Mouse (Mus musculus): ENCODE measurements at regions not wholly inside any gene's neighbourhood (a gene's known extent, or its start where the extent isn't known, plus 50 kb on each side); places are given as distances from the start of the nearest gene placed in this dataset.

GRCm38 (mm10) chr3:66466321-66466720 lies 169.7 kb upstream of the Veph1 start:
- ChIA-PET CTCF (no interaction called here), POLR2A (no interaction called here)

- ChIA-PET POLR2A (no interaction called here), CTCF (no interaction called here)
Measured at GRCm38 (mm10) chr3:66465371-66465770, 168.7 kb upstream of the Veph1 start.

DNA sequence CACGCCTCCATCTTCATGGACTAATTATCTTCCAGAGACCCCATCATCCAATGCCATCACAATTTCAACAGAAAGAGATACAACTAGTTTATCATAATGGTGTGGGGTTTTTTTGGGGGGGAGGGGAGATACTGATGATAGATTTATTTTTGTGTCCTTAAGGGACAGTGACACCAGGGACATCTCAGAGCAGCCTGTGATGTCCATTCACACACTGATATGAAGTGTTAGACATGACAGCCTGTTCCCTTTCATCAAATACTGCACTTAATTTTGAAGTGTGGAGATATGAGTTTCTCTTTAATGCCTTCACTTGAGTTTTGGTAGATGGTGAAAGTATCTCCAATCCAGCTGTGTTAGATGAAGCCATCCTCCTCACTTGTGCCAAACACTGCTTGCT lies 165.7 kb upstream of the Veph1 start:
- ChIA-PET POLR2A (no interaction called here), CTCF (no interaction called here)

GRCm38 (mm10) chr3:66446274-66447159 lies 149.9 kb upstream of the Veph1 start:
- CTCF ChIA-PET: interaction anchor here in 2 of 4 experiments (0.5 to 1.1 kb wide), 3 partner anchors 35 to 48 kb away, joined by 3 to 10 read pairs (median 3); no protein-coding TSS in a partner anchor
- POLR2A ChIA-PET: interaction anchor here in 2 of 4 experiments (0.6 to 1.0 kb wide), 3 partner anchors 11 to 440 kb away, joined by 5 read pairs; no protein-coding TSS in a partner anchor

DNA sequence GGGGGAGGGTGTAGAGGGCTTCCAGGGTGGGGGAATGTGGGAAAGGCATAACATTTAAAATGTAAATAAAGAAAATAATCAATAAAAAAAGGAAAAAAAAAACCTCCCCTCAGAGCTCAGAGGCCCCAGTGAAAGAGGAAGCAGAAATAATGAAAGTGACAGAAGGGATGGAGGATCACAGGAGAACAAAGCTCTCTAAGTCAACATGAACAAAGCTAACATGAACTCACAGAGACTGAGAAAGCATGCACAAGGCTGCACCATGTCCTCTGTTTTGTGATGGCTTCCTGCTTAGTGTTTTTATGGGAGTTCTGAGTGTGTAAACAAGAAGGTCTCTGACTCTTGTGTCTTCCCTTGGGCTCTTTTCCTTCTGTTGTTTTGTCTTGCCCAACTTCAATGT lies 136.6 kb upstream of the Veph1 start:
- CTCF ChIA-PET: no interaction called here
- POLR2A ChIA-PET: no interaction called here

DNA sequence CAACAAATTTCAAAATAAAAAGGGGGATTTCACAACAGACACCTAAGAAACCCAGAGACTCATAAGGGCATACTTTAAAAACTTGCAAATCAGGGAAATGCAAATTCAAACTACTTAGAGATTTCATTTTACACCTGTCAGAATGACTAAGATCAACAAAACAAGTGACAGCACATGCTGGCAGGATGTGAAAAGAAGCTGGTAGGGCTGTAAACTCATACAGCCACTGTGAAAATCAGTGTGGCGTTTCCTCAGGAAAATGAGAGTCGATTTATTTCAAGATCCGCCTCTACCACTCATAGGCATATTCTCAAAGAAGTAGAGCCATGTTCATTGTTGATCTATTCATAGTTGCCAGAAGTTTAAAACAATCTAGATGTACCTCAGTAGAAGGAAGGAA lies 133.6 kb upstream of the Veph1 start:
- ChIA-PET CTCF (interaction anchor here in 1 of 4 experiments (0.5 kb wide), 1 partner anchor 20 kb away, joined by 3 read pairs; no protein-coding TSS in a partner anchor), POLR2A (no interaction called here)

DNA sequence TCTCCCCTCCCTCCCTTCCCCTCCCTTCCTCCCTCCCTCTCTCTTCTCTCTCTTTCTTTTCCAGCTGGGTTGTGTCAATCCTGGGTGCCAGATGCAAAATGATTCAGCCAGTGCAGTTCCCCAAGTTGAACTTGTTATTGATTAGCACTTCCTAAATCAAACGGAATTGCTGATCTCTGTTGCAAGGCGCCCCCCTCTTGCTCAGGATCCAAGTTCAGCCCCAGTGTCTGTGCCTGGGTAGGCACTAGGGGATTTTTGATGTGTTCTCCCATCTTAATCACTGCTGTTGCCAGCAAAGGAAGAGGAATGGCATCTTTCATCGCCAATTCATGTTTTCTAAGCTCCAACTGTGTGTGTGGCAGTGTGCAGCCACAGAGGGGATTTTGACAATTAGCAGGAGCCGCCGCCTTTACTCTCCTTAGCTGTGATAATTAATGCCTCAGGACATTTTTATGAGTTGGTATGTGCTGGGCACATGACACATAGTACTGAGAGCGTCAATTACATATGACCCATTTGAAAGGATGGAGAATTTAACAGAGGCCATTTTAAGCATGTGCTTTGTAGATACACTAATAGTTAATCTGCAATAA lies 125.9 kb upstream of the Veph1 start:
- ChIA-PET POLR2A (no interaction called here), CTCF (no interaction called here)

DNA sequence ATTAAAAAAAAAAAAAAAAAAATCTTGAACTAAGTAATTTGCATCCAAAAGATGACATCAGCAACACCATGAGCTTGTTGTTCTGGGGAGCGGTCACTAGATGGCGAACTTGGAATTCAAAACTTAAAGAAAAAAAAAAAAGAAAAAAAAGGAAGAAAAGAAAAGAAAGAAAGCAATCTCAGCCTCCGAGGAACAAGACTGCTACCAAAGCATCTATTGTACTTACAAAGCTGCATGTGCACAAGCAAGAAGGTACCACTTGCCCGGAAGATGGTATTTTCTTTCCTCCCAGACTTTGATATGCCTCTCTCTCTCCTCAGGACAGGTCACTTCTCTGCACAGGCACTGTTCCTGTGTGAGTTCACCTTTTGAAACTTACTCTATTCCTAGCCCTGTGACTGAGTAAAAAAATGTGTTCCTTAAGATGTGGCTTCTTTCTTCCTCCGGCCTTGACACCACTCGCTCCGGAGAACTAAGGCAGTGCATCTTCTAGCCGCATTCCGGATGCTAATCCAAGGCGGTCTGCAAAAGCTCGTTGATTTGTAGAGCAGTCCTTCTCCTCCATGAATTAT lies 114.2 kb upstream of the Veph1 start:
- CTCF ChIA-PET: interaction anchor here (0.6 to 2.0 kb wide), 43 partner anchors 9 to 1321 kb away, joined by 3 to 15 read pairs (median 3); no protein-coding TSS in a partner anchor

GRCm38 (mm10) chr3:66408791-66409190 lies 112.2 kb upstream of the Veph1 start:
- CTCF ChIA-PET: no interaction called here
- POLR2A ChIA-PET: no interaction called here

More for the DNA sequence above, 114.2 kb upstream of the Veph1 start:
- POLR2A ChIA-PET: interaction anchor here in 2 of 4 experiments (0.7 kb wide), 2 partner anchors 484 to 793 kb away, joined by 4 to 8 read pairs; no protein-coding TSS in a partner anchor

GRCm38 (mm10) chr3:66405645-66406044 lies 109.0 kb upstream of the Veph1 start:
- CTCF ChIA-PET: interaction anchor here in 1 of 4 experiments (0.7 kb wide), 2 partner anchors 40 to 976 kb away, joined by 3 to 10 read pairs; no protein-coding TSS in a partner anchor
- POLR2A ChIA-PET: no interaction called here

DNA sequence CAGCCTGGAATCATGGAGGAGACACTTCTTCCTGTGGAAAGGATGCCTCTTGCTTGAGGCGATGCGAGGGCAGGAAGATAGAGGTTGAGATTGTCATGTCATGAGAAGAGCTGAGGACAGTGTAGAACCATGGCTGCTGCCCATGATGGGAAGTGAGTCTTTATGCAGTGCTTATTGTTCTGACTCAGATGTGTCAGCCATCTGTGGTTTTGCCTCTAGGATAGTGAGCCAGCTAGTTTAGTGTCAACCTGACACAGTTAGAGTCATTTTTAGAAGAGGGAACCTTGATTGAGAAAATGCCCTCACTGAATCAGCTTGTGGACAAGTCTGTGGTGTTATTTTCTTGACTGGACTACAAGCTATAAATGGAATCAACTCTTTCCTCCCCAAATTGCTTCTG lies 107.1 kb upstream of the Veph1 start:
- CTCF ChIA-PET: no interaction called here
- POLR2A ChIA-PET: no interaction called here

DNA sequence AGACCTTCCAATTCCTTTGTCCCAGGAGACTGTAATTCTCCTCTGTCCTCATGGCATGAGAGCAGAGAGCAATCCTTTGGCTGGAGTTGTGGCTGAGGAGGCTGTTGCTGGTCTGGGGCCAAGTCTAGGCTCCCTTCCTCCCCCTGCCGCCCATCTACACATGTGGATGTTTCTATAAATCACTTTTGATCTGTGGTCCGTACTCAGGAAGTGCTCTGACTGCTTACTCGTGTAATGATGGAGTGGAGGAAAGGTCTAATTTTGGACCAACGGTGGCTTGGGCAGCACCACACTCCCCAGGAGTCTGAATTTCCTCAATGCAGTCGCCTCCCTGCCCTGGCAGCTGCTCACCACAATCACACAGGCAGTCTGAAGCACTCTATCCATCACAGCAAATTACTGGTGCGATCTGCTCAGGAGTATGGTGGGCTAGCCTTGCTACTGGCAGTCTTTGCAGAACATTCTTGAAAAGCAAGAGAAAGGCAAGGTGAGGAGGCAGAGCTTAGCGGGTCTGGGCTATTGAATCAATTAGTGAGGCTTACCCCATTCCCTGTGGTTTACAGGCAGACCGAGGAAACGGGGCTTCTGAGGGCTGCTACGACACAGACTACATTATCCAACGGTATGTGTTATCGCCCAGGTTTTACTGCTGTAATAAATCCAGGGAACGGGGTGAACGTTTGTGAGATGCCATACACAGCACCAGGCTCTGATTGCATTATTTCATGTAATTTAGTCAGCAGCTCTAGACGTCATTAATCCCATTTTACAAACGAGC lies 104.3 kb upstream of the Veph1 start:
- ChIA-PET CTCF (interaction anchor here in 1 of 4 experiments (1.0 kb wide), 1 partner anchor 9 kb away, joined by 6 read pairs; no protein-coding TSS in a partner anchor), POLR2A (interaction anchor here in 1 of 4 experiments (0.6 kb wide), 1 partner anchor 382 kb away, joined by 3 read pairs; no protein-coding TSS in a partner anchor)

DNA sequence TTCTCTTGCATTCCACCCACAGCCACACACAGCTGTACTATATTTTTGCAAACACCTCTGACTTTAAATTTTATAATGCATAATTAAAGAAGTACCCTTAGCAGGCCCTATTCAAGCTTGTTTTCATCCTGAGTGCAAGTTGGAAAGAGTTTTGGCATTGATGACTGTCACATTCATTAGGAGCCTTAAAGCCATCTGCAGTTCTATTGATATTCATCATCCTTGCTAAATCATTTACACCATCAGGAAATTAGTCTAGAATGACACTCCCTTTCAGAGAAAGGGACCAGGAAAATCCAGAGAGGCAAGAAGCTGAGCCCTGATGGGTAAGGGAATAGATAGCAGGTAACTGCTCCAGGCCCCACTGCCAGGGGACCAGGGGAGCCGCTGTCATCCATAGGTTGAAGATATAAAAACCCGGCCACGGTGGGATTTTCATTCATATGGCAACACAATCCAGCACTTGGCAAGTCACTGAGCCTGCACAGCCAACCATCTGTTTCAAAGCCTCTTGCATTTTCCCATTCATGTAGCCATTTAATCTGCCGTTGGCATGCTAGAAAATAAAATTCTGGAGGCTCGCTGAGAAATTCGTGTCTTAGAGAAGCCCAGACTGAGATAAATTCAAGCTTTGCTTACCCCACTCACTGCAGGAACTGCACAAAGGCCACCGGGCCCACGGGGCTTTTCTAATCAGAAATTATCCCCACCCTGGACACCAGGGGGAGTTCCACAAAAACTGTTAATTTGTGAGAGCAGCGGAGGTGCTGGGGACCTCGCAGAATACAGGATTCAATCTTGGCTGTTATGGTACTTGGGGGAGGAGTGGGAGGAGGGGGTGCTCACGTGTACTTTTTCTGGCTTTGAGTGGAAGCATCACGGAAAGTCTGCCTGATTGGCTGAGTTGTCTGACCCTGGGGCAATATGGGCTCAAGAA lies 101.8 kb upstream of the Veph1 start:
- POLR2A ChIA-PET: interaction anchor here in 1 of 4 experiments (0.6 kb wide), 1 partner anchor 31 kb away, joined by 3 read pairs; no protein-coding TSS in a partner anchor
- CTCF ChIA-PET: interaction anchor here in 3 of 4 experiments (0.6 to 1.2 kb wide), 5 partner anchors 11 to 501 kb away, joined by 3 to 4 read pairs (median 3); no protein-coding TSS in a partner anchor

DNA sequence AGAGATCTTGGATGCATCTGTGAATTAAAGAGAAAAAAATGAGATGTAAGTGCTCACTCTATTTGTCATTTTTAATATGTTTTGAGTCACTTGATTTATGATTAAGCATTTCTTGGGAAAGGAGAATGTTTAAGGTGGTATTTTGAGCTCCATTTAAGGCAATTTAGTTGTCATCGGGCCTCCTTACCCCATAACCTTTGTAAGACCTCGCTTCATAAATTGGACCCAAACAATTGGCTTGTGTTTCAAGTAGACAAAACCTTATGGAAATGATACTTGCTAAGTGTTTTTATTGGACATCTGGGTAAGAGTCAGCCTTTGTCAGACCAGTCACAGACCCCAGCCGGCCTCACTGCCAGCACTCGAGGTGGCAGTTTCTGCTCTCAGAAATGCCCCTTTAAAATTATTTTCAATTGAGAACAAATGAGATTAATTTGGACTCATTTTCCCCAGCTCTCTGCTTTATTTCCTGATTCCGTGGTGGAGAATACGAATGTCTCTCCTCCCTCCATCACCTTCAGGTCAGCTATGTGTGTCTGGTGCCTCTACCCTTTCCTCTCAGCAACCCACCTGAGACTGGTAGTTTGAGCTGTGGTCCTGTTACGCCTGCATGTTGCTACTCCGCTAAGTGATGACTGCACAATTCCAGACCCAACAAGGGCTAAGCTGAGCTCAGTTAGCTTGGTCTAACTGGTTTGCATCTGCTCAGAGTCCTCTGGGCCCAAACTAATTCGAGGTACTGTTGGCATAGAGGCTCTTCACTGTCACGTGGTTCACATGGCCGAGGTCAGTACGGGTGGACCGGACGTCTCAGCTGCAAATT lies 78.7 kb upstream of the Veph1 start:
- CTCF ChIA-PET: interaction anchor here in 1 of 4 experiments (0.5 kb wide), 1 partner anchor 35 kb away, joined by 4 read pairs; no protein-coding TSS in a partner anchor
- POLR2A ChIA-PET: no interaction called here

GRCm38 (mm10) chr3:66374603-66375002 lies 78.0 kb upstream of the Veph1 start:
- POLR2A ChIA-PET: interaction anchor here in 1 of 4 experiments (0.7 kb wide), 1 partner anchor 587 kb away, joined by 3 read pairs; no protein-coding TSS in a partner anchor
- CTCF ChIA-PET: no interaction called here

DNA sequence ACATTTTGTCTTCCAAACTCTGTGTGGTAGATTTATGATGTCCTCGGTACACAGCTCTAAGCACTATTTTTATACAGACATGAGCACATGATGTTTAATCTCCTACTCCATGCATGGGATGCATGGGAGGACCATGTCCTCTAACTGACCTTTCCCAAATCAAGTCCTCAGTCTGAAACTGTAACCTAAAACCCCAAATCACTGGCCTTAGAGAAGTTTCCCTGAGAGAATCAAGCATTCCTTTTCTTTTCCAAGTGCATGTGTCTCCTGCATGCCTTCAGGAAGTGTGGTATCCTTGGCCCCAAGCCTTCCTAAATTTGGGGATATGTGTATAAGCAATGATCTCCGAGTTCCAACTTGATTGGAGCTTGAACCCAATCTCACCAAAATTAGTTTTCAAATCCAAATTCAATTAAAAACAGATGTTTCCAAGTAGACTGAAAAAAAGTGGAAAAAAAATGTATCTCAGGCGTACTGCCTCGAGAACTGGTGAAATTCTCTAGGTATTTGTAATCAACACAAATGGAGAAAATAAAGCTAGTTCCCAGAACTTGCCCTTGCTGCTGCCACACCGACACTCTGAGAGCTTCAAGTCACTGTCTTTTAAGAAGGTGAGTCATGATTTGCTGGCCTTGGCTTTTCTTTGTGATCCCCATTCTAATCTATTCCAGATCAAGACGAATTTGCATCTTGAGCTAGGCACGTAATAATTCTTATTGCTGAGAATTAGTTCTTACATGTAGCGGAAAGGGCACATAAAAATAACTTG lies 77.4 kb upstream of the Veph1 start:
- CTCF ChIA-PET: no interaction called here
- POLR2A ChIA-PET: interaction anchor here in 1 of 4 experiments (0.7 kb wide), 1 partner anchor 588 kb away, joined by 3 read pairs; no protein-coding TSS in a partner anchor
